Mouse (Mus musculus): ENCODE measurements around the gene 4930590J08Rik.
"Not testable (repeated sequence)": the region's sequence is repeated elsewhere in the genome, so short reads cannot be mapped to it uniquely, and the experiment has no call there.

Gene 4930590J08Rik

DNA sequence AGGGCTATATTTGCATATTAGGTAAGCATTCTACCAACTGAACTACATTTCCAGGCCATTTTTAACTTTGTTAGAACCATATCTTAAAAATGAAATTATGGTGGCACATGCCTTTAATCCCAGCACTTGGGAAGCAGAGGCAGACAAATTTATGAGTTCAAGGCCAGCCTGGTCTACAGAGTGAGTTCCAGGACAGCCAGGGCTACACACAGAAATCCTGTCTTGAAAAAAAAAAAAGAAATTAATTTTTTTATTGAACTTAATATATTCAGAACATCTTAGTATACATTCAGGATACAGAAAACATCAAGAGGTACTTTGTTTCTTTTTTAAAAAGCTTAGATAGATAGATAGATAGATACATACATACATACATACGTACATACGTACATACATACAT, at the start of gene 4930590J08Rik:
Gene 4930590J08Rik, plus strand, starts transcription at position 301 of the 400 bp plus-strand sequence.
- DNase-seq (ENCODE audit: low read depth): not testable (repeated sequence)

GRCm38 (mm10) chr6:91858339-91858738, 44.3 kb upstream of the 4930590J08Rik start:
- peak; percentile 32 for DNase-seq (ENCODE audit: low read depth)

DNA sequence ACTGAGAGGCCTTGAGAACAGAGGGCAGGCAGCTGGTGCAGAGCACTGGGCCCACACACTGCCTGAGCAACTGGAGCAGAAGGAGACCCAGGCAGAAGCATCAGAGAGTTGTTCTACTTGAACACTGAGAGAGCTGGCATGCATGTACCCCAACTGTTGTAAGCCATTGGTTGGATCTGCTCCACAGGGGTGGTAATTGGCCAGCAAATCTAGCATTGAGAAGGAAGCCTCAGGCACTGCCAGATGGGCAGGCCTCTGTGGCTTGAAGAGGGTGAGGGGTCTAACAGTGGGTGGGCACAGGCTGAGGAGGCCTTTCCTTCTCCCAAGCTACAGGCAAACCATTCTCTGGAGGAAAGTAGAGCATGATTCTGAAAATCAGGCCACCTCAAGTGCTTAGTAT, 39.8 kb upstream of the 4930590J08Rik start:
- no peak for DNase-seq (ENCODE audit: low read depth)

DNA sequence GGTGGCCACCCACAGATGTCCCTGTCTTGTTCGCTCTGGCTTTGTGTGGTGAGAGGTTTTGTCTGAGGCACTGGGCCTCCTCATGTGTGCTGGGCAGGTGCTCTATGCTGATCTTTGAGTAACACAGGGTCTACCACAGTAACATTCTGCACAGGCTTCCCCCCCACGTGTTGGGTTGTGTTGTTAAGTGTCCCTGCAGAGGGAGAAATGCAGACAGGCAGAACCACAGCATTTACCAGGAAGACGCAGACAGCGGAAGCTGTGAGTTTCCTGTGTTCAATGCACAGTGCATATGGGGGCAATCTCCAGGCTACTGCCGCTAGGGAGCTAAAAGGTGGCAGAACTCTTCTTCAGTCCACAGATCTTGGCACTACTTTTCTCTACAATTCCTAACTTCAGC, 38.0 kb upstream of the 4930590J08Rik start:
- DNase-seq (ENCODE audit: low read depth): no peak

- DNase-seq (ENCODE audit: low read depth): no peak
Measured at GRCm38 (mm10) chr6:91865601-91866000, 37.0 kb upstream of the 4930590J08Rik start.

- no peak for DNase-seq (ENCODE audit: low read depth)
Measured at GRCm38 (mm10) chr6:91868091-91868490, 34.5 kb upstream of the 4930590J08Rik start.

GRCm38 (mm10) chr6:91872781-91873180, 29.8 kb upstream of the 4930590J08Rik start:
- DNase-seq (ENCODE audit: low read depth): no peak

- peak; percentile 98 for DNase-seq (ENCODE audit: low read depth)
Measured at GRCm38 (mm10) chr6:91877885-91878651, 24.5 kb upstream of the 4930590J08Rik start, which contains the start of gene Ccdc174. Gene Ccdc174 (plus strand): TSS chr6:91878053.

GRCm38 (mm10) chr6:91883859-91884258, 18.8 kb upstream of the 4930590J08Rik start:
- no peak for DNase-seq (ENCODE audit: low read depth)

- no peak for DNase-seq (ENCODE audit: low read depth)
Measured at GRCm38 (mm10) chr6:91889255-91889906, 13.2 kb upstream of the 4930590J08Rik start.

DNA sequence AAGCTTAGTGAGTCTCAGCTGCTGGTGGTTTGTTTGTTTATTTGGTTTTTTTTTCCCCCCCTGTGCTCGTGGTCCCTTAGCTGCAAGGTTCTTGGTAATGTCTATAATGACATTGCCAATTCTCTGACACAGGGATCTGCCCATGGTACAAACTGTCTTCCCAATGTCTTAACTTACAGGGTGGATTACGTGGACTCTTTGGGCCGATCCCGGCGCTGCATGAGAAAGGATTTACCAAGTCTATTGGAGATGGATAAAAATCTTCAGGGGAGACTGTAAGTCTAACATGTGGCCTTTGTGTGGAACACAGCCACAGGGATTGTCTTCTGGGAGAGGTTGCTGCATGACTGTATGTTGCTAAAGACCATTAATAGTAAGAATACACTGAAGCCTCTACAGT, 12.0 kb upstream of the 4930590J08Rik start:
- no peak for DNase-seq (ENCODE audit: low read depth)

DNA sequence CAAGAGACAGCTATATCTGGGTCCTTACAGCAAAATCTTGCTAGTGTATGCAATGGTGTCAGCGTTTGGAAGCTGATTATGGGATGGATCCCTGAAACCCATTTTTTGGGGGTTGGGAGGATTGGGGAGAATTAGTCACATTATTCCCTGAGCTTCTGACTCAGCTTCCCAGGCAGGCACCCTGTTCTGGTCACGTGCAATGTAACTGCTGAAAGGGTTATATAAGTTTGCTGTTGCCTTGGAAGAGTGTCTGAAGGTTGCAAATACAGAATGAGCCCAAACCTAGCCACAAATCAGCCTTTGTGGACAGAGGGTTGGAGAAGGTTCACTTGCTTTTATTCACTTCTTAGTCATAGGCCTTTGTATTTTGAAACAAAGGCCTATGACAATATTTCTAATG, 10.8 kb upstream of the 4930590J08Rik start:
- DNase-seq (ENCODE audit: low read depth): peak; percentile 29

GRCm38 (mm10) chr6:91896783-91897182, 5.8 kb upstream of the 4930590J08Rik start:
- no peak for DNase-seq (ENCODE audit: low read depth)

DNA sequence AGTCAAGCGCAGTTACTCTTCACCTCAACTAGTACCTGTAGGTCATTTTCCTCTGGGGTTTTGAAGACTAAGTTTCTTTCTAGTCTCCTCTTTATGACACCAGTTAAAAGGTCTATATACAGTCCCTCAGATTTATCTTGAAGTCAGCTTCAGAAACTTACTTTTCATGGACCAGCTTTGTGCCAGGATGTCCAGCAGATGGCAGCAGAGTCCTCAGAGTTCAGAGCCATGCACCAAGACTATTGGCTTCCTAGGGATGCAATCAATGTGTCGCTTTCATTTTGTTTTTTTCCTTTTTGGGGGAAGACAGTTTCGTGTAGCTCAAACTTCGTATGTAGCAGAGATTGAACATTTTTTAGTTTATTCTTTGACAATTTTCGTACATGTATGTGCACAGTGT, 1.1 kb upstream of the 4930590J08Rik start:
- peak; percentile 94 for DNase-seq (ENCODE audit: low read depth)

DNA sequence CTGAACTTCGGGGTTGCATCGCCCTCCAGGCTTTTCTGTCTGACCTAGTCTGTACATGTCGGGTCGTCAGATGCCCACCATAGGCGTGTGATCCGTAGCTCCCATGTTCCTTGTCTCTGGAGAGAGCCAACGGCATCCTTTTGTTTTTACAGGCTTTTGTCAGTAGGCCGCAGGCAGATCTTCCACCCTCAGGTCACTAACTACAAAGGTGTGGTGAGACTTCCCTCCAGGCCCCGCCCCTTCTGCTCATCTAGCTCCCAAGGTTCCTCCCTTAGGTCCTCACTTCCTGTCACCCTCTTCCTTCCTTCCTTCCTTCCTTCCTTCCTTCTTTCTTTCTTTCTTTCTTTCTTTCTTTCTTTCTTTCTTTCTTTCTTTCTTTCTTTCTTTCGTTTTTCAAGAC, 11.4 kb downstream of the 4930590J08Rik start:
- no peak for DNase-seq (ENCODE audit: low read depth)

GRCm38 (mm10) chr6:91917286-91917685, 14.7 kb downstream of the 4930590J08Rik start:
- DNase-seq (ENCODE audit: low read depth): no peak

DNA sequence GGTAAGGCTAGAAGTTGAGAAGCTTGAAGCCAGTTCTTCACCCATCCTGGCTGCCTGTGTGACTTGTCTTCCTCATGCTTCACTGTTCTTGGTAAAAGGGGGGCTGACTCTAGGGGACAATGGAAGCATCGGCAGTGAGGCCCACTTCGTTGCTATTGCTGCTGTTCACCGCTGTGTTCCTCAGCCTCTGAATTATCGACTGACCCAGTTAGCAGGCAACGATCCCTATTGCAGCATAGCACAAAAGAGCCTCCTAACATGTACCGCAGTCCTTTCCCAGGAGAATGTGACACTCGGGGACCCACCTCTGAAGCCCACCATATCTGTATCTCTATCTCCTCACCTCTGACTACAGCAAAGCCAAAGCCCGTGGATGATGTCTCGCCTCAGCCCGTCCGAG, 15.1 kb downstream of the 4930590J08Rik start:
- no peak for DNase-seq (ENCODE audit: low read depth)

DNA sequence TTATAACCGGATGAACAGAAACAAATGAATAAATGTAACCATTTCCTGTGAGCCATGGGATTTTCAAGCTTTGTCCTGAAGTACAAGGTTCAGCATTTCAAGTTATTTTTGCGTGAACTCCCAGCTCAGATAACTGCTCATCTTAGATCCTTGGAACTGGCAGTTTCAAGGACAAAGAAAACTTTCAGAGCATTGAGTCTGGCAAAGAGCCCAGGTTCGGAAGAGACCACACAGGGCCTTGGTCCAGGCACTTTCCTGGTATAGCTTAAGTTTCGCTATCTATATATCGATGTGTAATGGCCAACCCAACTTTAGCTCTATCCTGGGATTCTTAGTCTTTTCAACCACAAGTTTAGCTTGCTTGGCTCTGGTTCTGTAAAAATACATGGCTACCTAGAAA, 28.6 kb downstream of the 4930590J08Rik start:
- DNase-seq (ENCODE audit: low read depth): no peak

GRCm38 (mm10) chr6:91938491-91938890, 35.9 kb downstream of the 4930590J08Rik start:
- DNase-seq (ENCODE audit: low read depth): no peak

- DNase-seq (ENCODE audit: low read depth): no peak
Measured at GRCm38 (mm10) chr6:91948426-91948825, 45.8 kb downstream of the 4930590J08Rik start.

GRCm38 (mm10) chr6:91958015-91958414, 55.4 kb downstream of the 4930590J08Rik start:
- not testable (repeated sequence) for DNase-seq (ENCODE audit: low read depth)

- no peak for DNase-seq (ENCODE audit: low read depth)
Measured at GRCm38 (mm10) chr6:91960028-91960811, 57.6 kb downstream of the 4930590J08Rik start.

DNA sequence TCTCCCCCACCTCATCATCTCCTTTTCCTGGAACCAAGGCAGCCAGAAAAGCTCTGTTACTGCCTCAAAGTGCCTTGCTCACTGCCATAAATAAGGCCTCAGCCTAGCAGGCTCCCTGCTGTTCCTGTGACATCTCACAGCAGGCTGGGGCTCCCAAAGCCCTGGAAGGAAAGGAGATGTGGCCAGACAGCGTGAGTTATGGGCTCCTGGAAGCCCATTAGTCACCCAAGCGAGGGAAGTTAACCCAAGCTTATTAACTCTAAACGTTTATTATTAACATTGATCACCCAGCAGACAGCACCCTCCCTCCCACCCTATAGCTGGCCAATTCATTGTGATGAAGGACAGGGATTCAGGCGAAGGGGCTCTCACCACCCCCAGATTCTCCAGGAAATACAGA, 60.8 kb downstream of the 4930590J08Rik start:
- DNase-seq (ENCODE audit: low read depth): no peak
